Mouse (Mus musculus) kidney, adult 2 months (tissue): Measurements from ENCODE around the gene Samhd1.

Experiments
- CTCF ChIP-seq: fragments of 200-500 bp; conservative IDR thresholded peaks from 2 replicates; pipeline ENCODE4 v1.5.1; 2011; ENCODE audit warnings: low read depth, mild to moderate bottlenecking, control low read depth, low read length, moderate library complexity, mixed read lengths; ENCODE audit not compliant: insufficient read depth, insufficient read length
- POLR2A ChIP-seq: fragments of 200-500 bp; IDR thresholded peaks from one replicate; pipeline ENCODE4 v1.6.1; 2011; ENCODE audit warnings: low read depth, low read length, control low read depth

DNA sequence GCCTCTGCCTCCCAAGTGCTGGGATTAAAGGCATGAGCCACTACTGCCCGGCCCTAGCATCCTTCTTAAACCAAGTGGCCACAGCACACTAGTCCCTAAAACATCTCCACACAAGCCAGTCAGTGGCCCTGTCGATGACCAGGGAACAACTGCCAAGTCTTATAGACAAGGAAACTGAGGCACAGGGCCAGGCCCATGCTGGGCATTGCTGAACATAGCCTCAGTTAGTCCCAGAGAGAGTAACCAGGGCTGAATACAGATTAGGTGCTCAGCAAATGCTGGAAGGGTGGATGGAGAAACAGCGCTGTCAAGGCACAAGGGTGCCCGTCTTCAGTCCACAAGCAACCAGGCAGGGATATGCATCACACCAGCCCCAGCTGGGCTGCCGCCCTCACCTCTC, 81.9 kb downstream of the Samhd1 start:
- no peak for TF ChIP-seq POLR2A
- TF ChIP-seq CTCF = no peak
